Mouse (Mus musculus) intestine, embryonic 16.5 days (tissue): Measurements from ENCODE around the gene Ldhc. TPM values are rescaled to one million over a fixed set of nuclear protein-coding genes. Genes with fewer than 3 reads are reported as not detected.

ENCODE experiments used
- ATAC-seq: fragments of 200-750 bp; cut with Nextera tagmentation; 2 replicates; pipeline ENCODE4 v1.8.0; 2017; ENCODE audit warnings: moderate TSS enrichment, moderate library complexity
- H3K27ac ChIP-seq: fragments of 300-500 bp; sonication (generic); 2 replicates; pipeline ENCODE4 v1.5.1; 2014; ENCODE audit warnings: mild to moderate bottlenecking, low read length
- H3K27me3 ChIP-seq: fragments of 300-500 bp; sonication (generic); replicated peaks from 2 replicates; pipeline ENCODE4 v1.6.1; 2014; ENCODE audit warnings: low read length, control low read depth, mixed read lengths; ENCODE audit not compliant: control insufficient read depth, insufficient read depth
- H3K36me3 ChIP-seq: fragments of 300-500 bp; sonication (generic); 2 replicates; pipeline ENCODE4 v1.6.1; 2014; ENCODE audit warnings: low read length, control low read depth; ENCODE audit not compliant: control insufficient read depth, insufficient read depth
- H3K4me1 ChIP-seq: fragments of 300-500 bp; sonication (generic); 2 replicates; pipeline ENCODE4 v1.6.1; 2014; ENCODE audit warnings: low read length, control low read depth, mixed read lengths; ENCODE audit not compliant: control insufficient read depth, insufficient read depth
- H3K4me2 ChIP-seq: fragments of 300-500 bp; sonication (generic); 2 replicates; pipeline ENCODE4 v1.6.1; 2014; ENCODE audit warnings: low read depth, low read length, control low read depth
- H3K4me3 ChIP-seq: fragments of 300-500 bp; sonication (generic); 2 replicates; pipeline ENCODE4 v1.5.1; 2014; ENCODE audit warnings: mild to moderate bottlenecking, low read length
- H3K9ac ChIP-seq: fragments of 300-500 bp; sonication (generic); 2 replicates; pipeline ENCODE4 v1.6.1; 2014; ENCODE audit warnings: low read depth, low read length
- H3K9me3 ChIP-seq: fragments of 300-500 bp; sonication (generic); 2 replicates; pipeline ENCODE4 v1.6.1; 2016; ENCODE audit warnings: low read length, control low read depth; ENCODE audit not compliant: control insufficient read depth
- WGBS: fragments of 180-500 bp; shearing (Covaris S2); extraction: QIAGEN DNeasy Blood & Tissue Kit; methylation state at CpG from one replicate; pipeline ENCODE4 v1.1.7; 2014; 5-methylcytosine and 5-hydroxymethylcytosine counted together
- polyA plus RNA-seq: library from polyadenylated mRNA; unstranded; fragments of >200 nt; fragmentation: Nextera tagmentation; extraction: Ambion mirVana; gene quantifications from 2 replicates; pipeline ENCODE4 v1.2.1, GENCODE M21; 2015

Gene Ldhc
- polyA plus RNA-seq, 1 experiment from 2014 or later: not detected

DNA sequence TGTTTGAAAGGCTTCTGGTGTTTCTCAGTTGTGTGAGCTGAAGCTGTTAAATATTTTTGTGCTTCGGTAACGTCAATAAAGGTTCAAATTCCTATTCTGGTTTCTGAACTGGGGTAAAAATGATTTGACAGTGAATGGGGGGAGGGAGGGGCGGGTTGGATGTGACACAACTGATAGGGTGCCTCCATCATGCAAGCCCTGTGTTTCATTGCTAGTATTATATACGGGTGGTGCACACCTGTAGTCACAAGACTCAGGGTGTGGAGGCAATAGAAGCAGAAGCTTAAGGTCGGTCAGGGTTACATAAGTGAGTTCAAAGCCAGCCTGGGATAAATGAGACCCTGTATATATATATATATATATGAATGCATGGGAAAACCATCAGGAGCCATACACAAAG is 21.1 kb upstream of the Ldhc start:
- H3K4me3 ChIP-seq: no peak overlapping the region
- H3K4me1 ChIP-seq: peaks cover 45% of the 10 kb centered on the region
- H3K27me3 ChIP-seq: no peaks in the 10 kb centered on the region
- peak overlapping the region; percentile 96 for H3K27ac ChIP-seq
- ATAC-seq: peak; percentile 50
- 51% methylated on average over 5 of the region's 5 CpGs for WGBS
- peak overlapping the region; percentile 44; the same call in 1 of the 2 replicates for H3K9ac ChIP-seq
- no peaks in the 10 kb centered on the region for H3K9me3 ChIP-seq
- no peaks in the 10 kb centered on the region for H3K36me3 ChIP-seq
- H3K4me2 ChIP-seq: no peak overlapping the region

DNA sequence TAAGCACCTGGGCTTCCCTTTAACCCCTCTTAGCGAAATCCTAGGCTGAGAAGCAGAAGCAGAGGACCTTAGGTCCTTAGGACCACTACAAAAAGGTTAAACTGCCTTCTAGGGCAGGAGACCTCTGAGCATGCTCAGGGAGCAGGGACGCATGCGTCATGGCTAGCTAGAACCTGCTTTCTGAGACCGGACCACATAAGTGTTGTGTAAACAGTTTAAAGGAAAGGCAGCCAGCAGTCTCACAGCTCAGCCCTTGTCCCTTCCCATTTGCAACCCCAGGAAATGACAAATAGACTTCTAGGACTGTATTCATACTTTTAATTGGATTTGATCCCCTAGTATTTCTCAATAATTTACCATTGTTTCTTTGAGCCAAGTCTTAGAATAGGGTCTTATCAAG is 20.7 kb upstream of the Ldhc start:
- 42% methylated on average over 4 of the region's 4 CpGs for WGBS
- Histone ChIP-seq H3K9me3 (no peaks in the 10 kb centered on the region), H3K27me3 (no peaks in the 10 kb centered on the region), H3K36me3 (no peaks in the 10 kb centered on the region), H3K4me3 (no peak overlapping the region), H3K9ac (no peak overlapping the region), H3K4me2 (no peak overlapping the region), H3K4me1 (peaks cover 46% of the 10 kb centered on the region), H3K27ac (peak overlapping the region; percentile 96)
- ATAC-seq: no peak

DNA sequence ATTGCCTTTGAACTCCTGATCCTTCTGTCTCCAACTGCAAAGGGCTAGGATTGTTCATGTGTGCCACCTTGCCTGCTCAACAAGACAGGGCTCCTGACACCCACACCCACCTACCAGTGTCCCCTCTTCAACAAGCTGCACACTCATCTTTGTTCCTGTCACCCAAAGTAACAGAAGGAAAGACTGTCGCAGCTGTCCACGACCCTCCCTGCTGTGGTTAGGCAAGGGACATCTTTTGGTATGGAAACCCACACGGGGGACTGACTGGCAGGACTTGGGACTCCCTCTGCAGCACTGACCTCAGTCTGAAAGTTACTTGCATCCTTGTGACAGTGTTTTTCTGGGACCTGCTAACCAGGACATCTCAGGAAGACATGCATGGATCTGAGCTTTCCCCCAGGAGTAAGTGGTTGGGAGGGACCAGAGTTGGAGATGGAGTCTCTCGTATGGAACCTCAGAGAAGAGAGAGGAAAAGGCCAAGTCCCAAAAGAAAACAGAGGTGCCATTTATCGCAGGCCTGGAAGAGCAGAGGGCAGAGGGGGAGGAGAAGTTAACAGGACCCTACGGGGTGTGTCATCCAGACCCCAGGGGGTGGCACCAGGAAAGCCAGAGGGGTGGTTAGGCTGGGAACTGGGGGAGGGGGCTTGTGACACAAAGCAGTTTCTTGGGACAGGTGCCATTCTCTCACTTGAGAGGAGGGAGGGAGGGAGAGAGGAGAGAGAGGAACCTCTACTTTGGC is 20.0 kb upstream of the Ldhc start, which contains the start of gene Ldha:
Gene Ldha, plus strand, starts transcription at position 689 of the 739 bp plus-strand sequence.
- Histone ChIP-seq H3K27ac (peak within 1 kb of the TSS; percentile 96), H3K27me3 (no peaks in the 10 kb centered on the region), H3K4me2 (no peak within 1 kb of the TSS), H3K9me3 (no peaks in the 10 kb centered on the region), H3K9ac (no peak within 1 kb of the TSS), H3K4me3 (no peak within 1 kb of the TSS), H3K36me3 (no peaks in the 10 kb centered on the region), H3K4me1 (peaks cover 43% of the 10 kb centered on the region)
- WGBS: 37% methylated on average over 6 of the region's 6 CpGs
- no peak for ATAC-seq

DNA sequence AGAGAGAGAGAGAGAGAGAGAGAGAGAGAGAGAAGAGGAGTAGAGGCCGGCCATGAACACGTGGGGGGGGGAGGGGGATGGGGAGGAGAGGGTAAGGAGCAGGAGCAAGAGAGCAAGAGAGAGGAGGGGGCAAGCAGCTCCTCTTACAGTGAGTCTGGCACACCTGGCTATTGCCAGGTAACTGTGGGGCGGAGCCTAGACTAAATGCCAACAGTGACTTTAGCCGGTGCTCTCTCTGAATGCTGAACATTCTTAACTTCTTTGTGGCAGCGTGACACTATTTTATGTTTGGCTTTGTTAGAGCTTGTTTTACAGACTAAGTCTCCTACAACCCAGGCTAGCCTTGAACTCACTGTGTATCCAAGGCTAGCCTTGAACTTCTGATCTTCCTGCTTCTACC is 18.7 kb upstream of the Ldhc start:
- no peak for ATAC-seq
- peaks cover 46% of the 10 kb centered on the region for H3K4me1 ChIP-seq
- H3K36me3 ChIP-seq: no peaks in the 10 kb centered on the region
- no peaks in the 10 kb centered on the region for H3K9me3 ChIP-seq
- H3K27ac ChIP-seq: no peak overlapping the region
- no peak overlapping the region for H3K4me3 ChIP-seq
- H3K9ac ChIP-seq: no peak overlapping the region
- H3K4me2 ChIP-seq: no peak overlapping the region
- H3K27me3 ChIP-seq: no peaks in the 10 kb centered on the region
- WGBS: 33% methylated on average over 5 of the region's 5 CpGs

DNA sequence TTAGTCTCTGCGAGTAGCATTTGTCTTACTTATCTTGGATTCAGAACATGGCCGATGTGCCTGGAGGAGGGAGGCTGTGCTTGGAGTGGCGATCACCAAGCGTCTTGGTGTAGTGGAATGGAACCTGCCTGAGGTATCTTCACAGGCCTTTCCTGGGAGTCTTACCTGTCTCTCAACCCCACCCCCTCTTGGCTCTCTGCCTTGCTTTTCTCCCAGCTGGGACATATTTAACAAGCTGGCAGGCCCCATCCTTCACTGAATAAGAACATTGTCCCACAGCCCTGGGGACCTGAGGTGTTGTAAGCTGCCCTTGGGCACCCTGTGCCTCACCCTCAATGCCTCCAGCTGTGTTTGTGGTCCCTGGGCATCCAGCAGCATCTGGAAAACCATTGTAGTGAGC is 17.4 kb upstream of the Ldhc start:
- 87% methylated on average over 4 of the region's 4 CpGs for WGBS
- no peak overlapping the region for H3K4me2 ChIP-seq
- H3K36me3 ChIP-seq: no peaks in the 10 kb centered on the region; the same call in 1 of the 2 replicates
- ATAC-seq: no peak
- H3K9me3 ChIP-seq: no peaks in the 10 kb centered on the region
- no peaks in the 10 kb centered on the region for H3K27me3 ChIP-seq
- peaks cover 37% of the 10 kb centered on the region for H3K4me1 ChIP-seq
- no peak overlapping the region for H3K4me3 ChIP-seq
- H3K9ac ChIP-seq: no peak overlapping the region
- H3K27ac ChIP-seq: no peak overlapping the region

DNA sequence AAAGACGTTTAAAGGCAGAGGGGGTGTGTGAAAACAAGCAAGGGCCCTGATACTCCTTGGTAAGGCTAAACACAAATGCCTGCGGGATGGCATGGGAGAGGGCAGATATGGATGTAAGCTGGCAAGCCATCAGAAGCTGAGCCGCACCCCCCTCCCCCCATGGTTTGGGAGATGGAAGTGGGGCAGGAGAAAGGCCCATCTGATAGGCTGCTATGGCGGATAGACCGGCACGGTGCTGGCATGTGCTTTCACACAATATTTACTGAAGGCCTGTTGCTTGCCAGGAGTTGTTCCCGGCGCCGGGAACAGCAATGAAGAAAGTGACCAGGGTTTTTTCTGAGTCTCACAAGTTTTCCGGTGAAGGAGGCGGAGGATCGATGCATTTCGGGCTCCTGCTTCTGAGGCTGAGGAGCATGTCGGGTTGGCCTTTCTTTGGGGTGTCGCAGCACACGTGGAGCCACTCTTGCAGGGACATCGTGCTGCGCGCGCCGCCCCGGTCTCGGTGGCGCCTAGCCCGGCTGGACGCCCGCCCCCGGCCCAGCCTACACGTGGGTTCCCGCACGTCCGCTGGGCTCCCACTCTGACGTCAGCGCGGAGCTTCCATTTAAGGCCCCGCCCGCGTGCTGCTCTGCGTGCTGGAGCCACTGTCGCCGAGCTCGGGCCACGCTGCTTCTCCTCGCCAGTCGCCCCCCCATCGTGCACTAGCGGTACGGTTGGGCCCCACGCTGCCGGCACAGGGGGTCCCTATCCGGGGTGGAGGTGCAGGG is 15.6 kb upstream of the Ldhc start:
- H3K36me3 ChIP-seq: peaks cover 5% of the 10 kb centered on the region

DNA sequence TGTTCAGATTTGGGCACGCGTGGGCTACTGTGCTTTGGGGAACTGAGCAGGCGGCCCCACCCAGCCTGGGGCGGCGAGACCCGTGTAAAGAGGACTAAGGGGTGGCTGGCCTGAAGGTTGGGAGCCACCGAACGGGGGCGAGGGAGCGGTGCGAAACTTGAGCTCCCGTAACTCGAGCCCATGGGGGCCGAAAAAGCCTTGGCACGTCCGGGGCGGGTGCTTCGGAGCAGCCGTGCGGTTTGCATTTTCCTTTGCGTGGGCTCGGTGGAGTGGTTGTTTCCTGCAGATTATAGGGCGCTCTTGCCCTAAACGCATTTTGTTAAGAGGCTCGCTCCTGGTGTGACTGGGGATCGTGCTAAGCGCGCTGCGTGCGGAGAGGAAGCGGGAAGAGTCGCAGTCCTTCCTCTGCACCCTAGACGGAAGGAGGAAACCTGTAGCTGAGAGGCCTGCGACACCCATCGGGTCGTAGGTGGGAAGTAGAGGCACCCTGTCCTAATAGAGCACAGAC is 15.0 kb upstream of the Ldhc start:
- Histone ChIP-seq H3K27ac (peak overlapping the region; percentile 98), H3K9ac (peak overlapping the region; percentile 100), H3K36me3 (peaks cover 8% of the 10 kb centered on the region), H3K27me3 (no peaks in the 10 kb centered on the region), H3K9me3 (no peaks in the 10 kb centered on the region), H3K4me1 (peaks cover 19% of the 10 kb centered on the region), H3K4me3 (peak overlapping the region; percentile 96), H3K4me2 (peak overlapping the region; percentile 84)
- ATAC-seq: peak; percentile 34
- 0% methylated on average over 36 of the region's 36 CpGs for WGBS

More for the DNA sequence above, 15.6 kb upstream of the Ldhc start:
- Histone ChIP-seq H3K9me3 (no peaks in the 10 kb centered on the region), H3K27me3 (no peaks in the 10 kb centered on the region), H3K9ac (peak overlapping the region; percentile 100), H3K4me2 (peak overlapping the region; percentile 84), H3K4me3 (peak overlapping the region; percentile 96), H3K4me1 (peaks cover 23% of the 10 kb centered on the region), H3K27ac (peak overlapping the region; percentile 98)
- ATAC-seq: peak; percentile 90
- WGBS: under 1% methylated on average over 51 of the region's 51 CpGs

DNA sequence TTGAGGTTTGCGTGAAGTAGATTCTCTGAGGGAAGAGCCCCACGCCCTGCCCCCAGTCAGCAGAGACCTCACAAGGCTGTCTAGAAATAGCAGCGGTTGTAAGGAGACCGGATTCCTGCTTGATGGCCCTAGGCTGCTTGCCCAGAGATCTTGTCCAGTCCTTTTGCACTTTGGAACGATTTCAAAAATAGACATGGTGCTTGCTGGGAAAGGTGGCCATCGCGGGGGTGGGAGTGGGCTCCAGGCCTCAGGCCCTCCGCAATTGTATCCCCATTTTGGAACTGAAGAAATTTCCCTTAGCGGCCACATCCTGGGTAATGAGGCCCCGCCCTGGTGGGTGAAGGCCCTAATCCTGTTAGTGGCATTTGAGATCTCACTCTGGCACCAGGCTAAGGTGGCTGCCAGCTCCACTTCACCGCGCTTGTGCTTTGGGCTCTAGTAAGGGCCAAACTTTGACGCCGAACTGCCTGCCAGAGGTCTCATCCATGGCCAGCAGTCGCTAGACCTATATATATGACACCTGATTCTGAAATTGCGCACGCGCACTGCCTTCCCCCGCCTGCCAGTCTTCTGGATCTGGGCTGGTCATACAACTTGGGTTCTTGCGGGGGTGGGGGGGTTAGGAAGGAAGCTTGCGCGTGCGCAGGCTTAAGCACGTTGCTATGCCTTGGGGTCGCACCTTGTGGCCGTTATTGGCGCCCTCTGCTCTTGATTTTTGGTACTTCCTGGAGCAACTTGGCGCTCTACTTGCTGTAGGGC is 14.3 kb upstream of the Ldhc start:
- Histone ChIP-seq H3K27me3 (no peaks in the 10 kb centered on the region), H3K27ac (peak overlapping the region; percentile 98), H3K9ac (peak overlapping the region; percentile 100), H3K9me3 (no peaks in the 10 kb centered on the region), H3K4me3 (peak overlapping the region; percentile 96), H3K36me3 (peaks cover 14% of the 10 kb centered on the region), H3K4me1 (peaks cover 16% of the 10 kb centered on the region), H3K4me2 (peak overlapping the region; percentile 84)
- ATAC-seq: peak; percentile 37
- under 1% methylated on average over 28 of the region's 28 CpGs for WGBS

DNA sequence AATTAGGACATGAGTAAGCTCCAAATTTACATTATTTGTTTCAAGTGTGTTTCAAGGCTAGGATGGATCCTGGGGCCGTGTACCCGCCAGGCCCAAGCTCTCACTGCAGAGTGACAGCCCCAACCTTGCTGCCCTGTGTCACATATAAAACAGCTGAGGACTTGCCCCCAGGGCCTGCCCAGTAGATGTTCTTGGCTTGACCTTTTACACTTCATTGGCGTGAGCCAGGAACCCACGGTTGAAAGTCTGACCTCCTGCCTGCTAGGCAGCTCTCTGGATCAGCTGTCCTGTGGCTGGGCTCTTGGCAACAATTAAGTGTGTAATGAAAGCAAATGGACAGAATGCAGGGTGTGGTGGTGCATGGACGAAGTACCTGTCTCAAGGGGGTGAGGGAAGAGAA is 11.7 kb upstream of the Ldhc start:
- Histone ChIP-seq H3K27me3 (no peaks in the 10 kb centered on the region), H3K4me1 (peaks cover 14% of the 10 kb centered on the region), H3K36me3 (peaks cover 34% of the 10 kb centered on the region), H3K4me2 (no peak overlapping the region), H3K27ac (no peak overlapping the region), H3K9ac (no peak overlapping the region), H3K9me3 (no peaks in the 10 kb centered on the region), H3K4me3 (no peak overlapping the region)
- ATAC-seq: no peak
- WGBS: 82% methylated on average over 5 of the region's 5 CpGs
